Mouse (Mus musculus): ENCODE data around the gene 6030458C11Rik. TPM values are rescaled to one million over a fixed set of nuclear protein-coding genes. Genes with fewer than 3 reads are reported as not detected.

The 6030458C11Rik gene
- 10 to 100 TPM; 26.7 to 31.5 TPM for total RNA-seq (2021)

DNA sequence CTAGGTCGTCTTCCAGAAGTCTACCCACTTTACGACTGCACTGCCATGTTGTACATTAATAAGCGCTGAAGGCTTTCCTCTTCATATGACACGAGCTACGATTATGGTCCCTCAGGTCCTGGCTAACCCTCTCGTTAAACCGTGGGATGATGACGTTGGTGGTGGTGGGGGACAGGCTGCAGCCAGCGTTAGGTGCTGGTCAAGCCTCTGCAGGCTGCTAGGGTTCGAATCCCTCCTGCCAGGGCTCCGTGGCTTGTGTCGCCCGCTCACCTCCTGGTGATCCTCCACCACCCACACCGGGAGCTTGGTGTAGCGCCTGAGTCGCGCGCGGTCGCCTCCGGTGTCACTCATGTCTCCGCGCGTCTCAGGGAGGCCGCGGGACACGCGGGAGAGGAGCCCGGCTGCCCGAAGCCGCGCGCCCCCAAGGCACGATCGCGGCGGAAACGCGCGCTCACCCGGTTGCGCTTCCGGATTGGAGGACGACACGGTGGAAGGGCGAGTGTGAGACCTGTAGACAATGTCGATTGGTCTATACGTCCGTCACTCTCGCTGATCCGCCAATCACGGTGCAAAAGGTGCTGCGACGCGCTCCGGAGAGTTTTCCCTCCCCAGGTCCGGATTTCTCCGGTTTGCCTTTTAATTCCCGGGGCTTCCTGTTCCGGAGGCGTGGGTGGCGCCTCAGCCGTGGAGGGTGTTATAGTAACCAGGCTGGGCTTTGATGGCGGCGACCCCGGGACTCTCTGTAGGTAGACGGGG, at the start of gene 6030458C11Rik, which contains the start of gene Drosha:
Gene 6030458C11Rik, minus strand, starts transcription at position 453 of the 756 bp plus-strand sequence.
Gene Drosha, plus strand, starts transcription at position 619 of the 756 bp plus-strand sequence.
- peak; percentile 97 to 98 for DNase-seq

DNA sequence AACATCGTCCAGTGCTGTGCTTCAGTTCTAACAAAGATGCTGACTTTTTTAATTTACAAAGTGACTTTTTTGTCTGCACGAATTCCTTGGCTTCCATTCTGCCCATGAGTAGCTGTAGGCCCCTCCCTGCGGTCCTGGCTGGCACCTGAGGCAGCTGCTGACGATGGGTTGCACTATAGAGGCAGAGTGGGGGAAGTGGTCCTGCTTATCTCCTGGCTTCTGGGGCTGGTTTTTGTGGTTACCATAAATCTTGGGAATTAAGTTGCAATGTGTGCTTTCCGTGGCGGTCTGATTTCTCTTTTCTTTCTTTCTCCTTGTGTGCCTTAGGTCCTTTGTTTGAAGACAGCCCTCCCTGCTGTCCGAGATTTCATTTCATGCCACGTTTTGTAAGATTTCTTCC, 42.8 kb upstream of the 6030458C11Rik start:
- DNase-seq: no peak

DNA sequence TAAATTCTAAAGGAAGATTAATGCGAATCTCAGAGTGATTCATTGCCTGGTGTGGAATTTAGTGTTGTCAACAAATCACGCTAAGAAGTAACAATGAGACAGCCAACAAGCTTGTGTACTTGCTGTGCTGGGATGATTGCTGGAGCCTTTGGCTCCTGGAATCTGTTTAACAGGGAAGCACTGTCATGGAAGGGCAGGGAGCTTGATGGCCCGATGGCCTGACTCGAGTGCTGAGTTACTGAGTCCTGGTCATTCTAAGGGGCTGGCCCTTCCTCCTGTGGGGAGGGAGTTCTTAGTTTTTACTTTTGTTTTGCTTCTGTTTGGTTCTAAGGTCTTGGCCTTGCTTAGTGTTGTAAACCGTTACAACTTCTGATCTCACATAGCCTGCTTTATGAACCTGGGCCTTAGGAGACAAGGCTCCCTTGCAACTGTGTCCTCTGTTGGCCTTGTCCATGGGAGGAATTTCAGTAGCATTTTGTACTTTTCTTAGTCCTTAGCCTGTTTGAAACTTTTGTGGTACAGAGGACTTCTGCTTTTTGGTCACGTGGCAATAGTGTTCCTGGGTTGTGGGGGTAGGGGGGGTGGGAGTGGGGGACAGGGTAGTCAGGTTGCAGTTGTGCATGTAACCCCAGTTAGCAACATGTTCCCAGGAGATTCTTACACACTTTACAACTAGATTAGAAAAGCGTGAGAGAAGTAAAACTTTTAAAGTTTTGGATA, 41.3 kb upstream of the 6030458C11Rik start:
- no peak for DNase-seq

DNA sequence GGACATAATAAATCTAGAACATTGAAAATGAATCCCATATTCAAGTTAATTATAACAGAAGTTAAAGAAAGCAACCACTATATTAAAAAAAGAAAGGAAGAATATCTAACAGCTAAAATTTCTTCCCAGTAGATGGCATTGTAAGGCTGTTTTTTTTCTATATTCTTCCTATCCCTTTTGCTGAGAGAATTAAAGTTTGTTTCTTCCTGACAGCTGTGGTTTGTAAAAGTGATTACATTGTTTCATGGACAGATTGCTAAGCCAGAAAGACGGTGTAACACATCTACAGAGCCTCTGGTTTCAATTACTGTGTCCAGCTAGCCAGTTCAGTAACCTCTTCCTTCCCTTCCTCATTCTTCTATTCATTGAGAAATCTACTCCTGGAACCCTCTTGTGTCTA, 39.2 kb upstream of the 6030458C11Rik start:
- no peak for DNase-seq

DNA sequence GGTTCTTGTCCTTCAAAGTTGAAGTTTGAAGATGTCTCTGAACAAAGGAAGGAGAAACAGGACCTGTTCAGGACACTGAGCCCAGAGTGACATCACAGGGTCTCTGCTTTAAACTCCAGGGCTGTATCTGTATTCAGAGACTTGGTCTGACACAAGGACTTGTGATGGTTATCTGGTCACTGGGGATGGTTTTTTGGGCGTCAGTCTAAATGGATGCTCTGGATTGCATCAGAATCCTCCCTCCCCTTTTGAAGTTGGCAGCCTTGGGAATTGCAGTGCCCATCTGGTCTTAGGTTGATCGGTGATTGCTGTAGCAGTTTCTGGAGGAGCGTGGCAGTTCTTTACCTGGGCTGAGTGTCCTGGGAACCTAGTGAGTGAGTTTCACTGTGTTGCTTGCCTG, 37.6 kb upstream of the 6030458C11Rik start:
- DNase-seq: no peak

DNA sequence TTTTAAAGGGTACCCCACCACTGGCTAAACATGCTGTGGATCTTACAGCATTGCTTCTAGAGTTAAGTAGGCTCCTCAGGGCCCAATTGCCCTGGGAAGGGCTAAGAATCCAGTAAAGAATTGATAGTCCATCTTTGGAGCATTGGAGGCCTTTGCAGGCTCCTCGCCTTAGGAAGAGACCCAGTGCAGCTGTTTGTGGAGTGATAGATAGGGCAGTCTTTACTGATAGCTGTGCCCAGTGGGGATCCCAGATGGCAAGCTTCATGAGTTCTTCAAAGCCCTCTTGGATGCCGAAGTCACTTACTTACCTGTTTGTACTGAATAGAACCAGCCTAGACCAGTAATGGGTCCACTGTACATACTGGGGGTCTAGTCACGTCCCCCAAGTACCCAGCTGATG, 34.2 kb upstream of the 6030458C11Rik start:
- DNase-seq: no peak

DNA sequence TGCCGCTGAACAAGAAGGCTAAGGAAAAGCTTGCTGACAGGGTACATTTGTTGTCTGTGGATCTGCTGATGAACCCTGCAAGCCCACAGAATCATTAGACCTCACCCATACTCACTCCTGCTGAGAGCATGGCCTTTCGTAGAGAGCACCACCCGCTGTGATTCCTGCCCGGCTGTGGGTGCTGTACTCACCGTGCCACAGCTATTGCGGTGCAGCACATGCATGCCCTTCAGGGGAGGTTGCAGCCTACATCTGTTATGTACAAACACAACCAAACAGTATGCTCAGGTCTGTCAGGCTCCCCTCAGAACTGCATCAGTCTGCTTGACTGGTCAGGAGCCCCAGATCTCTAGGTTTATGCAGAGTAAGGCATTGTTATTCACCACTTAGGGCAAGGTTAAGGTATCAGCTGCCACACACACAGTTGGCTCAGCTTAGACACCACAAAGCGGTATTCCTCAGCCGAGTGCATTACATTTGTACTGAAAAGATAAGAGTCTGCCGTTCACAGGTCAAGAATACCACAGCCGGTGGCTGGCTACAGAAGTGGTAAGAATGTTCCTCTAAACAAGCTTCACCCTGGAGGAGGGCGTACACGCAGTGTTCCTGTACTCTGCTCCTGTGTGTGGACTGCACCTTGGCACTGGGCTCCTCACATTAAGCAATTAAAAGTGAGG, 33.5 kb upstream of the 6030458C11Rik start:
- no peak for DNase-seq

DNA sequence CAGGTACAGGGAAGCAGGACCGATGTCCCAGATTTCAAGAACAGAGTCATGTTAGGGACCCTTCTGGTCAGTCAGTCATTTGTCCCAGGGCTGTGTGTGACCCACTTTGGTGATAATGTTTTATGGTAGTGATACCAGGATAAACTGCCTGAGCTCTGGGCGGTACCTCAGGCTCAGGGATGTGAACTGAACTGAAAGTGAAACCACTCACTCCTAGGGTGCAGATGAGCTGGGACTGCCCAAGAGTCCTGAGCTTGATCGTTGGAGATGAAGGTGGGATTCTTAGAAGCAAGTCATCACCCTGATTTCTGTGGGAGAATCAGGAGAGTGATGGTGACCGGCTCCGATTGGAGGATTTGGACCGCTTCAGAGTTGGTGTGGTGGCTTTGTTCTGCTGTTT, 32.3 kb upstream of the 6030458C11Rik start:
- no peak for DNase-seq

DNA sequence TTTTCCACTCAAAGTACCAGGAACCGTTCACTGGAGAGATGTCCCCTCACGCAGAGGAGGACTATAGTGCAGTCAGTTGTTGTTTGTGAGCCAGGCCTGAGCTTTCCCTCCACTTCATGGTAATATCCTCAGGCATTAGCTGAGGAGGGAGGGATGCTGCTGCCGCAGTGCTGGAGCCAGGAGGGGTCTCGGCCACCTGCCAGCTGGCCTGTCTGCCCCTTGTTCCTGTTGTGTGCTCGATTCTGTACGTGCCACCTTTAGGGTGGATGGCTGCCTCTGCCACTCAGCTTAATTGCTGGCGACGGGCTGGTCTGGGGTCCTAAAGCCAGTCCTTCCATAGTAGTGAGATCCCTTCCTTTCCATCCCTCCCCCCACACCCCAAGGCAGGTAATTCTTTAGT, 29.0 kb upstream of the 6030458C11Rik start:
- no peak for DNase-seq

DNA sequence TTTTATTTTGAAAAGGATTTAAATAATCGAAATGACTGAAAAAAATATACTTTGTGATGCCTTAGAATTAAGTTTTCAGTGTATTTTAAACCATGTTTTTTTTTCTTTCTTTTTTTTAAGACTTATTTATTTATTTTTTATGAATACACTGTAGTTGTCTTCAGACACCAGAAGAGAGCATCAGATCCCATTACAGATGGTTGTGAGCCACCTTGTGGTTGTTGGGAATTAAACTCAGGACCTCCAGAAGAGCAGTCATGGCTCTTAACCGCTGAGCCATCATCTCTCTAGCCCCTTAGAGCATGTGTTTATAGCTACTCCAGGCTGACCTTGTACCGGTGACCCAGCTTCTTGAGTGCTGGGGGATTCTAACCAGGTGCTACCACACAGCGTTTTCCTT, 24.9 kb upstream of the 6030458C11Rik start:
- DNase-seq: no peak

DNA sequence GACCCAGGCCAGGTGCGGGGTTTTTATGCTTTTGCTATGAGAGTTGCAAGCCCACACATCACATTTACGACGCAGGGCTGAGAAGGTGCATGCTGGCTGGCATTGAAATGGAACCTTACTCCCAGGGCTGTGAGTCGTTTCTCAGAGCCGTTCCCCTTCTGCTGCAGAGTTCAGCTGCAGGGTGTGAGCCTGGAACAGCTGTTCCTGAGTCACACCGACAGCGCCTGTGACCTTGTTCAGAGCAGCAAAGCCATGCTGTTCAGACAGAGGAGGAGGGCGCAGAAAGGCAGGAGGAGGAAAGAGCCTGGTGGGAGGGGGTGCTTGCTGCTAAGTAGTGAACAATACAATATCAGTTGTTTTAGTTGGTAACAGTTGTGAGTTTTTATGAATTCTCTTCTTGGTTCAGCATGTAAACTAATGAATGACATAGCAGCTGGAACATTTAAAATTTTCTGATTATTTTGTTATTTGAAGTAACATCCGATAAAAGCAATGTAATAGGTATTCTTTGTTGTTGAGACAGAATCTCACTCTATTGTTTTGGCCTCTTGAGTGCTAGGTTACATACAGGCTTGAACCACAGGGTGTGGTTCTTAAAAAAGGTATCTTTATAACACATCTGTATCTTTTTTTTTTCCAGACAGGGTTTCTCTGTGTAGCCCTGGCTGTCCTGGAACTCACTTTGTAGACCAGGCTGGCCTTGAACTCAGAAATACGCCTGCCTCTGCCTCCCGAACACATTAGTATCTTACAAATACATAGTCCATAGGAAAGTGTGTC, 23.9 kb upstream of the 6030458C11Rik start:
- DNase-seq: no peak

DNA sequence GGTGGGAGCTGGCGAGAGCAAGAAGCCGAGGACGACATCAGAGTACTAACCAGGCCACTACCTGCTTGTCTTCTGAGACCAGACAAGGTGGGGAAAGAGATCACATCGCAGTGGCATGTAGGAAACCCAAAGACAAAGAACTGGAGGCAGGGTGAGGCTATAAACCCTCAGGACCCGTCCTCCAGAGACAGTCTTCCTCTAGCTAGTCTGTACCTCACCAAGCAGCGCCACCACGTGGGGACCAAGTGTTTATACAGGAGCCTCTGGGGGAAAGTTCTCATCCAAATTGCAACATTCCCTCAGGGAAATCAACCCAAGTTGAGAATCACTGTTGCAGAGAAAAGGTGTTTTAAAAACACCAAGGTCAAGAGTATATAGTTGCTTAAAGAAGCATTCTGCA, 18.4 kb upstream of the 6030458C11Rik start:
- no peak for DNase-seq

DNA sequence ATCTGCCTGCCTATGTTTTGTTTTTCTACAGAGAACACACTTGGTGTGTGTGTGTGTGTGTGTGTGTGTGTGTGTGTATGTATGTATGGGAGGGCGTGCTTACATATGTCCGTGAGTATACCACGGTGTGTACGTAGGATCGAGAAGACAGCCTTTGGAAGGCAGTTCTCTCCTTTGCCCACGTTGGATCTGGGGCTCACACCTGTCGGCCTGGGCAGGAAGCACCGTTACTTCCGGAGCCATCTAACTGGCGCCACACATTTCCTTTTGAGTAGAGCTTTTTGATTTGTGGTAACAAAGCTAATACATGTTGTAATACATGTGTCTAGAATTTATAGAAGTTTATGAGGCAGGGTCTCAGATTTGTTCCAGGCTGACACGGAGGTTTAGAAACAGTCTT, 16.3 kb upstream of the 6030458C11Rik start:
- DNase-seq: no peak

DNA sequence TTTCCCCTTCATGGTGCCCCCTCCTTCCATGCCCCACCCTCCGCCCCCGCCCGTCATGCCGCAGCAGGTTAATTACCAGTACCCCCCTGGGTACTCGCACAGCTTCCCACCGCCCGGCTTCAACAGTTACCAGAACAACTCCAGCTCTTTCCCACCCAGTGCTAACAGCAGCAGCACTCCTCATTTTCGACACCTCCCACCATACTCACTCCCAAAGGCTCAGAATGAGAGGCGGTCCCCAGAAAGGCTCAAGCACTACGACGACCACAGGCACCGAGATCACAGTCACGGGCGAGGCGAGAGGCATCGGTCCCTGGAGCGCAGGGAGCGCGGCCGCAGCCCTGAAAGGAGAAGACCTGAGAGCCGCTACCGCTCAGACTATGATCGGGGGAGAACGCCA, 9.8 kb upstream of the 6030458C11Rik start:
- no peak for DNase-seq

DNA sequence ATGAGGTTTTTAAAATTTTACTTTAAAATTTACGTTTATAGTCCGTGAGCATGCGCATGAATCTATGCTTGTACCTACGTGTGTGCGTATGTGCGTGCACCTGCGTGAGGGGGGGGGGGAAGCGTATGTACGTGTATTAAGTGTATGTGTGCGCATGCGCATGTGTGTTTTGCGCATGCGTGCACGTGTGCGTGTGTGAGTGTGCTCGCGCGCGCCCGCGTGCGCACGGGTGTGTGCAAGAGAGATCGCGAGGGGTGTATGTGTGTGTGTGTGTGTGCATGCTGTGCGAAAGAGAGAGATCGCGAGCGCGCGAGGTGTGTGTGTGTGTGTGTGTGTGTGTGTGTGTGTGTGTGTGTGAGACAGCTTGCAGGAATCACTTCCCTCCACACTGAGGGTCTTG, 8.9 kb upstream of the 6030458C11Rik start:
- no peak for DNase-seq

DNA sequence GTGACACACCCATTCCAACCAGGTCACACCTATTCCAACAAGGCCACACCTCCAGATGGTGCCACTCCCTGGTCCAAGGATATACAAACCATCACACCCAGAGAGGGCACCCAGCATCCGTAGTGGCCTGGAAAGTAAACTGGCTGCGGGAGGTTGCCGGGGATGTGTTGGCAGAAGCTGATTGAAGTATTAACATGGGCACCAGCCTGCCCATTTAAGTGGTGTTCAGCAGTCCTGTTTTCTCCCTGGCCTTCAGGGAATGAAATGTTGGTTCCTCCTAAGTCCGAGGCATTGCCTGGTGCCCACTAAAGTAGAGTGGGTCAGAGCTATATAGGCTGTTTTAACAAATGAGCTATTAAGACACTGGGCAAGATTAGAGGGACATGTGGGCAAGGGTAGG, 8.2 kb upstream of the 6030458C11Rik start:
- no peak for DNase-seq

DNA sequence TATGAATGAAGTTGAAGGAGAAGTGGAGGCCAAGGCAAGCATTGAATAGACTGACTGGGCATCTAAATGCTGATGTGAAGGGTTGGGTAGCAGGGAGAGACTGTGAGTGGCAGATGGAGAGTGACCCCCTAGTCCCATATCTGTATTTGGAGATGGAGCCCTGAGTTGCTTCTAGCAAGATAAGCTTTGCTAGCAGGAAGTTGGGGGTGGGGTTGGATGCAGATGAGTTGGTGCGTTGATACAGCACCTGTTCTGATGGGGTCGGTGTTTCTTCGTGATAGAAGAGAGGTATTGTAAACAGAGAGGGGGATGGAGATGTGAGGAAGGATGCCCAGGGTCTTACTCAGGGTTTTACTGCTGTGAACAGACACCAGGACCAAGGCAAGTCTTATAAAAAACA, 5.4 kb upstream of the 6030458C11Rik start:
- DNase-seq: no peak

DNA sequence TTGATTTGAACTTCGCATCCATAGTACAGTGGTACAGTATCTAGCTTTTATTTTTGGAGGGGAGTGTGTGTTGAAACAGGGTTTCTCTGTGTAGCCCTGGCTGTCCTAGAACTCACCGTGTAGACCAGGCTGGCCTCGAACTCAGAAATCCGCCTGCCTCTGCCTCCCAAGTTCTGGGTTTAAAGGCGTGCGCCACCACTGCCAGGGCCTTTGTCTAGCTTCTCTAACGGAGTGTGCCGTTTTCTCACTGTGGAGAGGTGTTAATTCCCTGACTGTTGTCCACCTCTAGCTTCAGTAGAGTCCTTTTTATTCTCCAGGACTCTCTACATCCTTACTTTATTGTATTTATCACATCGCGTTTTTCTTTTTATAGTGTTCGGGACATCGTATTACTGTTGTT, 959 bp upstream of the 6030458C11Rik start:
- no peak for DNase-seq

DNA sequence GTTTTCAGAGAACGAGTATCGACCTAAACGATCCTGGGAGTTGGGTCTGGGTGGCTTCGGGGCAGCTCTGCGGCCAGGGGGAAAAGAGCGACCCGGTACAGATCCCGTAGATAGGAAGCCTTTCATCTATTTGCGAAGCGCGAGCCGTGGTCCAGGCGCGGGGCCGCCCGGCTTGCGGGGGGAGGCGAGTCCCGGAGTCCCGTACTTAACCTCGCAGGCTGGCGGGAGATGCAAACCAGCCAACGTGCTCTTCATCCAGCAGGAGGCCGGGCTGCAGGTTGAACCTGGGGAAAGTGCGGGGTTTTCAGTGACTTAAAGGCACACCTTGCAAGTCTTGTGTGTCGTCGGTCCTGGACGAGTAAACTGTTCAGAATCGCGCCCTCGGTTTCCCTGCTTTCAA, 516 bp upstream of the 6030458C11Rik start:
- DNase-seq: no peak

DNA sequence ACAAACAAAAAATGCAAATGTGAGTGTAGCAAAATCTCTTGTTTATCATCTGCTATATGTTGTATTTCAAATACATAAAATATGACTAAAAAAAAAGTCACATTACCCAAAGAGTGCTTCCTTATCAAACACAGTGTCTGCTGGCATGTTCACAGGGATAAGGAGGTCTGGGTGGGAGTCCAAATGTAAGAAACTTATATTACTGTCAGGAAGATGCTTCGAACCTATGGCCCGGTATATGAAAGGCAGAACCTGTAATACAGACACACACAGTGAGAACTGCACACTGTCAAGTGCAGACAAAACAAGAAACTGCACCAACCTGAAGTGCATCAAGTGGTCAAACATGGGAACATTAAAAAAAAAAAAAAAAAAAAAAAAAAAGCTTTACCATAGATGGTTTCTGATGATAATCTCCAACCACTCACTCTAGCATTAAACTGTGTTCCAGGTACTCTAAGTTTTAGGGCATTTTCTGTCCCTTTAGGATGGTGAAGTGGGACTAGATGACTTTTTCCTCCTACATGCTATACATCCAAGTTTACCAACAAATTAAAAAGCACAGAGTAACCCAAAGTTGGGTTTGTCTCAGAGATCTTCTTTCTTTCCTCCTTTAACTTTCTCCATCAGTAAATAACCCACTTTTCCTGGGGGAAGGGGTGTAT, 862 bp downstream of the 6030458C11Rik start:
- no peak for DNase-seq

DNA sequence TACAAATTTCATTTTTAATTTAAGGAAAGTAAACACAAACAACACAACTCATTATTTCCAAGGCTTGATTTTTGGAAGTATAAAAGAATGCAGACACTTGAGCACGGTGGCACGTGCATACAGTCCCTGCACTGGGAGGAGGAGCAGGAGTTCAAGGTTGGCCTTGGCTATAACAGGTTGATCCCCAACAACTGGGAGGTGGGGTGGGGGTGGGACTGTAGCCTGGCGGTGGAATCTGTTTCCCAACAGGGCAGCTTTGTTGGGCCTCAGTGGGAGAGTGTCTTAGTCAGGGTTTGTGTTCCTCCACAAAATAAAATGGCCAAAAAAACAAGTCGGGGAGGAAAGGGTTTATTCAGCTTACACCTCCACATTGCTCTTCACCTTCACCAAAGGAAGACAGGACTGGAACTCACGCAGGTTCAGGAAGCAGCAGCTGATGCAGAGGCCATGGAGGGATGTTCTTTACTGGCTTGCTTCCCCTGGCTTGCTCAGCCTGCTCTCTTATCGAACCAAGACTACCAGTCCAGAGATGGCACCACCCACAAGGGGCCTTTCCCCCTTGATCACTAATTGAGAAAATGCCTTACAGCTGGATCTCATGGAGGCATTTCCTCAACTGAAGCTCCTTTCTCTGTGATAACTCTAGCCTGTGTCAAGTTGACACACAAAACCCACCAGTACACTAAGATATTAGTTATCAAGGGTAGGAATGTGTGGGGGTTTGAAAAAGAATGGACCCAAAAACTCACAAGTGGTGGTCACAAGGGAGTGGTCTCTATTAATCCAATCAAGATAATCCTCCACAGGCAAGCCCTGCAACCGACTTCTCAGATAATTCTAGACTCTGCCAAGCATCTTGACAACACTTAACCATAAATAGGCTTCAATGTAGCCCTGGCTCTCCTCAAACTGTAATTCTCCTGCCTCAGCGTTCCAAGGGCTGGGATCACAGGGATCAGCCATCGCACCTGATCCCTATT, 1.7 kb downstream of the 6030458C11Rik start:
- DNase-seq: no peak
